Mouse (Mus musculus) spleen, adult 18-20 months (tissue): ENCODE results near the gene Unc13b.

Experiments used
- DNase-seq, 2 experiments: peaks; one replicate each; pipeline ENCODE4 v3.0.0; 2022; ENCODE audit warnings: mixed read lengths in 2 of 2

The Unc13b gene

GRCm38 (mm10) chr4:43233489-43233888 lies 174.7 kb downstream of the Unc13b start:
- no peak for DNase-seq

- DNase-seq = no peak
Measured at GRCm38 (mm10) chr4:43236898-43237297, 178.1 kb downstream of the Unc13b start.

GRCm38 (mm10) chr4:43240716-43241115 lies 182.0 kb downstream of the Unc13b start:
- no peak for DNase-seq

GRCm38 (mm10) chr4:43244022-43244421 lies 185.3 kb downstream of the Unc13b start:
- DNase-seq = no peak

GRCm38 (mm10) chr4:43245776-43246175 lies 187.0 kb downstream of the Unc13b start:
- DNase-seq = no peak

GRCm38 (mm10) chr4:43248026-43248425 lies 189.3 kb downstream of the Unc13b start:
- DNase-seq = no peak

- no peak for DNase-seq
Measured at GRCm38 (mm10) chr4:43248909-43249308, 190.2 kb downstream of the Unc13b start.

- DNase-seq = no peak
Measured at GRCm38 (mm10) chr4:43251269-43251668, 192.5 kb downstream of the Unc13b start.

- DNase-seq = no peak
Measured at GRCm38 (mm10) chr4:43257040-43257439, 198.3 kb downstream of the Unc13b start.

- DNase-seq = no peak
Measured at GRCm38 (mm10) chr4:43258556-43258955, 199.8 kb downstream of the Unc13b start.

- no peak for DNase-seq
Measured at GRCm38 (mm10) chr4:43259435-43259834, 200.7 kb downstream of the Unc13b start.

GRCm38 (mm10) chr4:43260096-43260495 lies 201.3 kb downstream of the Unc13b start:
- no peak for DNase-seq

GRCm38 (mm10) chr4:43262821-43263220 lies 204.1 kb downstream of the Unc13b start:
- DNase-seq = no peak

GRCm38 (mm10) chr4:43266146-43266545 lies 207.4 kb downstream of the Unc13b start:
- no peak for DNase-seq

- peak; percentile 37 to 52 for DNase-seq
Measured at GRCm38 (mm10) chr4:43266623-43267322, 208.0 kb downstream of the Unc13b start, which contains the start of gene Atp8b5. Gene Atp8b5 (plus strand): TSS chr4:43267159.

- no peak for DNase-seq
Measured at GRCm38 (mm10) chr4:43267323-43267658, 208.5 kb downstream of the Unc13b start.

GRCm38 (mm10) chr4:43285476-43285875 lies 226.7 kb downstream of the Unc13b start:
- no peak for DNase-seq

- DNase-seq = no peak
Measured at GRCm38 (mm10) chr4:43287305-43287704, 228.6 kb downstream of the Unc13b start.

- peak in 1 of 2 experiments; percentile 2 for DNase-seq
Measured at GRCm38 (mm10) chr4:43294001-43294400, 235.2 kb downstream of the Unc13b start.

- DNase-seq = no peak
Measured at GRCm38 (mm10) chr4:43309696-43310338, 251.1 kb downstream of the Unc13b start.
